Mouse (Mus musculus) heart, adult 2 months (tissue): ENCODE results near the gene Tmem176b. TPM values are rescaled to one million over a fixed set of nuclear protein-coding genes. Genes with fewer than 3 reads are reported as not detected.

Source experiments
- DNase-seq, 2 experiments: peaks; one replicate each; pipeline ENCODE4 v3.0.0; 2021
- H3K27ac ChIP-seq: fragments of 200-600 bp; 2 replicates; pipeline ENCODE4 v1.8.1; 2022
- H3K27me3 ChIP-seq: fragments of 200-500 bp; 2 replicates; pipeline ENCODE4 v1.6.1; 2012; ENCODE audit warnings: mild to moderate bottlenecking, low read length, inconsistent platforms, mixed read lengths; ENCODE audit not compliant: control insufficient read depth, insufficient read depth
- H3K36me3 ChIP-seq: fragments of 200-500 bp; 2 replicates; pipeline ENCODE4 v1.6.1; 2012; ENCODE audit warnings: low read length, inconsistent platforms; ENCODE audit not compliant: control insufficient read depth, insufficient read depth
- H3K4me1 ChIP-seq: fragments of 200-500 bp; 2 replicates; pipeline ENCODE4 v1.6.1; 2011; ENCODE audit warnings: low read length; ENCODE audit not compliant: control insufficient read depth, insufficient read depth
- H3K4me3 ChIP-seq: fragments of 200-600 bp; 2 replicates; pipeline ENCODE4 v1.8.1; 2022
- H3K79me2 ChIP-seq: fragments of 200-500 bp; replicated peaks from 2 replicates; pipeline ENCODE4 v1.6.1; 2012; ENCODE audit warnings: mild to moderate bottlenecking, inconsistent platforms, low read length, moderate library complexity, mixed read lengths; ENCODE audit not compliant: control insufficient read depth, insufficient read depth
- H3K9ac ChIP-seq: fragments of 200-500 bp; 2 replicates; pipeline ENCODE4 v1.6.1; 2012; ENCODE audit warnings: low read depth, mild to moderate bottlenecking, control low read depth, inconsistent platforms, low read length, mixed read lengths
- CTCF ChIP-seq: fragments of 200-600 bp; IDR thresholded peaks from 2 replicates; pipeline ENCODE4 v1.8.1; 2022; ENCODE audit warnings: antibody characterized with exemption, mild to moderate bottlenecking, moderate library complexity
- EP300 ChIP-seq: fragments of 200-500 bp; IDR thresholded peaks from 2 replicates; pipeline ENCODE4 v1.6.1; 2011; ENCODE audit warnings: low read depth, low read length, control low read depth; ENCODE audit not compliant: insufficient read depth
- POLR2A ChIP-seq: fragments of 200-500 bp; IDR thresholded peaks from 2 replicates; pipeline ENCODE4 v1.6.1; 2011; ENCODE audit warnings: mild to moderate bottlenecking, low read depth, low read length, control low read depth; ENCODE audit not compliant: insufficient read depth
- WGBS: fragments of 180-500 bp; shearing (Covaris S2); methylation state at CpG from one replicate; pipeline ENCODE4 v1.1.7; 2018; 5-methylcytosine and 5-hydroxymethylcytosine counted together
- intact Hi-C: fragments of 180-260 bp; cut with DNase I; formaldehyde crosslinking; loops from one replicate; pipeline ENCODE4 v1.15.1; 2025
- polyA plus RNA-seq: library from polyadenylated mRNA; depleted of rRNA; stranded (reverse); fragments of >200 nt; gene quantifications from 2 replicates; pipeline ENCODE4 v1.2.3, GENCODE M21; 2012
- total RNA-seq, 2 experiments: library from RNA; stranded (reverse); gene quantifications; 2 replicates each; pipeline ENCODE4 v1.2.3; 2021

Gene Tmem176b
- total and polyA plus RNA-seq, 3 experiments = 41.6 to 108 (median 53.0) TPM

DNA sequence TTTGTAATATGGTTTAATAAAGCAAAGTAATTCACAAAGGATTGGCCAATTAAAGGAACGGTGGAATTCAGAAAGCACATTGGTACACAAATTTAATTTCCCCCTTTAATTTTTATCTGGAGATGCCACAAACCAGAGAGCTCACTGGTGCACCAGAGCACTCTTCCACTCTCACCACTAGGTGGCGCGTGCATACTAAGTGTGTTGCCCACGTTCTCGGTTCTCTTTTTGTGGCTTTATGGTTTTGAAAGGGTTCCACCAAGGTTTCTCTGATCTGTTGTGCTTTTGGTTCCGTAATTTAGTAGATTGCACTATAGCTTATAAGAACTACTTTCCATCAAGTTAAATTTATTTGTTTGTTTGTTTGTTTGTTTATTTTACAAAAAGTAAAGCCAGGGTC, 23.5 kb downstream of the Tmem176b start:
- WGBS = 3% methylated on average over 6 of the region's 6 CpGs
- intact Hi-C loops = loop anchor here (1.0 kb wide), 3 partner anchors 20 to 137 kb away; no protein-coding TSS in a partner anchor
- DNase-seq = peak; percentile 65 to 67
- no peaks in the 10 kb centered on the region for H3K36me3 ChIP-seq
- H3K9ac ChIP-seq = no peak overlapping the region
- TF ChIP-seq EP300 = peak; percentile 56; the same call in 1 of the 2 replicates
- TF ChIP-seq POLR2A = no peak
- peak; percentile 98 for TF ChIP-seq CTCF
- H3K79me2 ChIP-seq = no peaks in the 10 kb centered on the region
- H3K4me3 ChIP-seq = no peak overlapping the region
- H3K27me3 ChIP-seq = no peaks in the 10 kb centered on the region
- no peak overlapping the region for H3K27ac ChIP-seq
- no peaks in the 10 kb centered on the region for H3K4me1 ChIP-seq

DNA sequence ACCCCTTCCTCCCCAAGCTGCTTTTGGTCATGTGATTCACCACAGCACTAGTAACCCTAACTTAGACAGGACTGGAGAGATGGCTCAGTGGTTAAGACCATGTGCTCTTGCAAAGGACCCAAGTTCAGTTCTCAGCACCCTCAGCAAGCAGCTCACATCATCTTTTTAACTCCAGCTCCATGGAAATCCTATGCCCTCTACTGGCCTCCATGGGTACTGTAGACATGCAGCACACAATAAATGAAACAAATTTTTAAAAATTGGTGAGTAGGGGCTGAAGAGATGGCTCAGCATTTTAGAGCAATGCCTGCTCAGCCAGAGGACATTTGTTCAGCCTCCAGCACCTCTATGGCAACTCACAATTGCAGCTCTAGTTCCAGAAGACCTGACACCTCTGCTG, 26.3 kb downstream of the Tmem176b start:
- peak; percentile 33 for TF ChIP-seq CTCF
- no peak for TF ChIP-seq EP300
- no peak for TF ChIP-seq POLR2A
- H3K27ac ChIP-seq = no peak overlapping the region
- no peaks in the 10 kb centered on the region for H3K79me2 ChIP-seq
- intact Hi-C loops = no loop called here
- H3K9ac ChIP-seq = no peak overlapping the region
- no peaks in the 10 kb centered on the region for H3K4me1 ChIP-seq
- no peaks in the 10 kb centered on the region for H3K36me3 ChIP-seq
- no peak for DNase-seq
- no peaks in the 10 kb centered on the region for H3K27me3 ChIP-seq
- no peak overlapping the region for H3K4me3 ChIP-seq

DNA sequence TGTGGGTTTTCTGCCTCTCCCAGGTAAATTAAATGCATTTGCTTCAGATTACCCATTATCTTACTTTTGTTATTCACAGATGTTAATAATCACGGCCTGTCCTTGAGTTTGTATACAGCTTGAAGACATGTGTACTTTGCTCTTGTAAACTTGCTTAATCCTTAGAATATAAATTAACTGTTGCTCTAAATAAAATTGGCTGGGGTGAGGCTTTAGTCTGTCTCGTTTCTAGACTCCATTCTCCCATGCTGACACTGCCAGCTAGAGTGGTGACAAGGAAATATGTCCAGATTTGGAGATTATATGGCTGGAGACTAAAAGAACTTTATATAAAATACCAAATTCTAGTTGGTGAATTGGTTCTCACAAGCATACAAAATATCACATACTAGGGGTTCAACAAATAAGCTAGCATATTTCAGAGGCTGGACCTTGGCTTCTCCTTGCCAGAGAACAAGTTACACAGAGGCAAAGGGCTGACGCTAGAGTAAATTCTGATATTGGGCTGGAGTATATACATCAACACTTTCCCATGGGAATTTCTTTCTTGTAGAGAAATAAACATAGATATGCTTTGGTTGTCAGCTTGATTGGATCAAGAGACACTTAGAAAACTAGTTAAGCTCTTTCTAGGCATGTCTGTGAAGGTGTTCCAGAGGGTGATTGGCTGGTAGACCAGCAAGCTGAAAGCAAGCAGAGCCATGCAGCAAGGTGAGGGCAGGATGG, 31.6 kb downstream of the Tmem176b start:
- Histone ChIP-seq H3K36me3 (no peaks in the 10 kb centered on the region), H3K27me3 (no peaks in the 10 kb centered on the region), H3K27ac (no peak overlapping the region), H3K79me2 (no peaks in the 10 kb centered on the region), H3K4me3 (no peak overlapping the region), H3K9ac (no peak overlapping the region), H3K4me1 (no peaks in the 10 kb centered on the region)
- WGBS = 65% methylated on average over 3 of the region's 3 CpGs
- TF ChIP-seq POLR2A = no peak
- no peak for TF ChIP-seq EP300
- TF ChIP-seq CTCF = no peak
- intact Hi-C loops = no loop called here
- no peak for DNase-seq

DNA sequence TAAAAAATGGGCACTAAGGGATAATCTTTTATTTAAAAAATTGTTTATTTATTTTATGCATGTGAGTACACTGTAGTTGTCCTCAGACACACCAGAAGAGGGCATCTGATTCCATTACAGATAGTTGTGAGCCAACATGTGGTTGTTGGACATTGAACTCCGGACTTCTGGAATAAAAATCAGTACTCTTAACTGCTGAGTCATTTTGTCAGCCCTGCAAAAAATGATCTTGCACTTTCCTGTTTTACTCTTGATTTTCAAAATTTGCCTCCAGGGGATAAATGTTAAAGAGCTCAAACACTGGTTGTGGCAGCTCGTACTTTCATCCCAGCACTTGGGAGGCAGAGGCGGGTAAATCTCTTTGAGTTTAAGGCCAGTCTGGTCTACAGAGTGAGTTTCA, 34.5 kb downstream of the Tmem176b start:
- no peak overlapping the region for H3K9ac ChIP-seq
- WGBS = 84% methylated on average over 3 of the region's 3 CpGs
- intact Hi-C loops = no loop called here
- no peaks in the 10 kb centered on the region for H3K79me2 ChIP-seq
- no peaks in the 10 kb centered on the region for H3K4me1 ChIP-seq
- H3K27ac ChIP-seq = no peak overlapping the region
- no peaks in the 10 kb centered on the region for H3K36me3 ChIP-seq
- TF ChIP-seq POLR2A (no peak), EP300 (no peak), CTCF (no peak)
- no peak for DNase-seq
- H3K4me3 ChIP-seq = no peak overlapping the region
- H3K27me3 ChIP-seq = no peaks in the 10 kb centered on the region

DNA sequence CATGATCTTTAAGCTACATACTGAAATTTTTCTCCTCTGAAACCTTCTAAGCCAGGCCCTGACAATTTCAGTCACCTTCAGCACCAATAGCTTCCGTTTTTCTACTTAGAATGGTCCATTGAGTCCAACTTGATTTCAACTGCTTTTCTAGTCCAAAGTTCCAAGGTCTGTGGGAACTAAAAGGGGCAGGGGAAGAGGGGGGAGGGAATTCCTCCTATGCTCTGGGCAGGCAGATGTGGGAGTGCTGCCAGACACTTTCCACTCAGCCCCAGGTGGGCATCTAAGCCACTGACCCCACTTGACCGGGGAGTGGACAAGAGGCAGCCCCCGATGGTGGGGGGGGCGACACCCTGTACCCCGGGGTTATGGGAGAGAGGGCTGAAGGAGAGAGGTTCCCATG, 37.0 kb downstream of the Tmem176b start:
- WGBS = 83% methylated on average over 5 of the region's 5 CpGs
- no peak for DNase-seq
- no peak overlapping the region for H3K9ac ChIP-seq
- H3K36me3 ChIP-seq = no peaks in the 10 kb centered on the region
- H3K79me2 ChIP-seq = no peaks in the 10 kb centered on the region
- intact Hi-C loops = no loop called here
- TF ChIP-seq CTCF (no peak), POLR2A (no peak), EP300 (no peak)
- no peak overlapping the region for H3K4me3 ChIP-seq
- H3K4me1 ChIP-seq = no peaks in the 10 kb centered on the region
- no peak overlapping the region for H3K27ac ChIP-seq
- H3K27me3 ChIP-seq = no peaks in the 10 kb centered on the region

DNA sequence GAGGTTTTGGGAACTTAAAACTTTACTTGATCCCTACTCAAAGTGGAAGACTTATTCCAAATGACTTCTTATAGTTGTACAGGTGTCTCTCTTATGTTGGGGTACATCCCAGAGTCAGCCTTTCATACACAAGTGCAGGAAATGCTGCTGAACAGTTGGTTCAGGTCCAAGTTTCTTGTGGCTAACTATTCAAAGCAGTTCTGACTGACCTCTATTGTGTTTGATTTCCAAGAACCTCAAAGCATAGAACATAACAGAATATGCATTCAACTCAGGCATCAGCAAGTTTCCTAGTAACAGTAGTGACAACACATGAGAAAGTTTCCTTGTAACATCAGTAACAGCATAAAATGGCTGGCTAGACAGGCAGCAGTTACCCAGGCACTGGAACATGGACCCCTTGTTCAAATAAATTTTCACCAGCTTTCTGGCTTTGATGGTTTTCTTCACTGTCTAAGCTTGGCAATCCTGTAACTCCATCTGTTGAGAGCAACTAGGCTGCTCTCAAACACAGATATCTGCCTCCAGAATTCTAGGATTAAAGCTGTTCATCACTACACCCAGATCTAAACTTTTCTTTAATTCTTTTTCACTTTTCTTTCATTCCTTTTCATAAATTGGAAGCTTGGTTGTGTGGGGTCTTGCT, 37.8 kb downstream of the Tmem176b start:
- Histone ChIP-seq H3K36me3 (no peaks in the 10 kb centered on the region), H3K4me3 (no peak overlapping the region), H3K27me3 (no peaks in the 10 kb centered on the region), H3K79me2 (no peaks in the 10 kb centered on the region), H3K4me1 (no peaks in the 10 kb centered on the region), H3K9ac (no peak overlapping the region), H3K27ac (no peak overlapping the region)
- DNase-seq = no peak
- intact Hi-C loops = no loop called here
- no peak for TF ChIP-seq POLR2A
- TF ChIP-seq CTCF = no peak
- no peak for TF ChIP-seq EP300
